Mouse (Mus musculus) thymus, postnatal 10 days (tissue): ENCODE results near the gene H2-DMa.

Source experiments
- DNase-seq, 2 experiments: peaks; one replicate each; pipeline ENCODE4 v3.0.0; 2021; ENCODE audit warnings: low spot score in 2 of 2

The H2-DMa gene

DNA sequence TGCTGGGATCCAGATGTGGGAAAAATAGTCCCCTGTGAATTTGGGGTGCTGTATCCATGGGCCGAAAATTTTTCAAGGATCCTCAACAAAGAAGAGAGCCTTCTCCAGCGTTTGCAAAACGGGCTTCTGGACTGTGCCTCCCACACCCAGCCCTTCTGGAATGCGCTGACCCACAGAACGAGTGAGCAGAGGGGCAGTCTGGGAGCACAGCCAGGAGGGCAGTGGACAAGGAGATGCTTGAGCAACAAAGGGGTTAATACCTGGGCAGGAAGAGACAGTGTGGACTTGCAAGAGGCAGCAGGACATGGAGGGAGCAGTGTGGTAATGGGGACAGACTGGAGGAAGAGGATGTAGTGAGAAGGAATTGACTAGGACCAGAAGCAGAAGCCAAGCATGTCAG lies 36.2 kb downstream of the H2-DMa start:
- no peak for DNase-seq

DNA sequence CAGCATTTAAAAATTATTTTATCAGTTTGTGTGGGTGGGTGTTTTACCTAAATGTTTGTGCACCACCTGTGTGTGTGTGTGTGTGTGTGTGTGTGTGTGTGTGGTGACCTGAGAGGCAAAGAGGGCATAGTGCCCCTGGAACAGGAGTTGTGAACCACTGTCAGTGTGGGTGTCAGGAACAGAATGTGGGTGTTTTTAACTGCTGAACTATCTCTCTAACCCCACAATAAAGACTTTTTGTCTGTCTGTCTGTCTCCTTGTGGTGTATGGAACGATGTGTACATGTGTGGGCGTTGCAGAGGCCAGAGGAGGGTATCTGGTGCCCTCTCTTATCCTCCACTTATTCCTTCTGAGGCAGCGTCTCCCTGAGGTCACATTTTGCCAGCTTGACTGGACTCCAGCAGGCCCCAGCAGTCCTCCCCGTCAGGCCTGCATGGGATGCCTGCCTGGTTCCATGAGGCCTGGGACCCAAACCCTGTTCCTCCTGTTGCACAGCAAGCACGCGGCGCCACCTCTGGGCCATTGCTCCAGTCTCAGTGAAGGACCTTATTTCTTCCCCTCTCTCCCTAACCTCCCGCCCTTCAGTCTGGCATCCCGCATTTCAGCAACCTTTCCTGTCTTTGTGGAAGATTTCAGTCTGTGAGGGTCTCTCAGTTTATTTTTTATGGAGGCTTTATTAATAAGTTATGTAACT lies 45.0 kb downstream of the H2-DMa start:
- peak in 1 of 2 experiments; percentile 58 for DNase-seq

GRCm38 (mm10) chr17:34165033-34165730 lies 45.8 kb downstream of the H2-DMa start:
- DNase-seq: no peak

GRCm38 (mm10) chr17:34169279-34169678 lies 49.9 kb downstream of the H2-DMa start:
- DNase-seq: peak; percentile 31 to 54

DNA sequence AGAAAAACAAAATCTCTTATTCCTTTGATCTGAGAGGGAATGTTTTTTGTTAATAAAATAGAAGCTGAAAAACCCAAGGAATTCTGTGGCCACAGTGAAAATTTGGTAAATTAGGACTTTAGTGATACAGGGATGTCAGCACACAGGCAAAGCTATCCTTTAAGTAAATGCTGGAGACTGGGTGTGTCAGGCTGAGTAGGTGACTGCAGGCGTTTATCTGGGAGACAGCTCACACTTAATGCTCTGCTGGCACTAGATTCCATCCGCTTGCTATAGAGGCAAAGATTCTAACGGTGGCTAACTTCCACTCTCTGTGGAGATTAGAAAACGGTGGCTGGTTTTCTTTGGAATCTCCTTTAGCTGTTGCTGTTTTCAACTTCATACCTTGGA lies 51.1 kb downstream of the H2-DMa start:
- no peak for DNase-seq

GRCm38 (mm10) chr17:34170877-34171498 lies 51.6 kb downstream of the H2-DMa start:
- peak; percentile 83 to 88 for DNase-seq

- DNase-seq: no peak
These were observed 53.2 kb downstream of the H2-DMa start for GRCm38 (mm10) chr17:34172528-34172927.

- no peak for DNase-seq
These were observed 54.7 kb downstream of the H2-DMa start for GRCm38 (mm10) chr17:34174075-34174474.

DNA sequence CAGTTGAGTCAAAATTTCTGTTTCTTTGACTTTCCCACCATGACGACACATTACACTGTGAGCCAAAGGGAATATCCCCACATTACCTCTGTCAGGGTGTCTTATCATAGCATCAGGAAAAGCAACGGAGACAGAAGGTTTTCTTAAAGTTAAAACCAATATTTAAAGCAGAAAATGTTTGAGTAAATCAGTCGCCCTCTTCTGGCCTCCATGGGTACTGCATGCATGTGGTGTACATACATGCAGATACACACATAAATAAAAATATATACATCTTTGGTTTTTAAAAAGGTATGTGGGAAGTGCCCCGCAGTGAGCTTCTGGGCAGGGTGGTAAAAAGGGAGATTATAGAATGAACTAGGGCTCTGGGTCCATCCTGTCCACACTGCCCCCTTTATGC lies 57.8 kb downstream of the H2-DMa start:
- DNase-seq: no peak

DNA sequence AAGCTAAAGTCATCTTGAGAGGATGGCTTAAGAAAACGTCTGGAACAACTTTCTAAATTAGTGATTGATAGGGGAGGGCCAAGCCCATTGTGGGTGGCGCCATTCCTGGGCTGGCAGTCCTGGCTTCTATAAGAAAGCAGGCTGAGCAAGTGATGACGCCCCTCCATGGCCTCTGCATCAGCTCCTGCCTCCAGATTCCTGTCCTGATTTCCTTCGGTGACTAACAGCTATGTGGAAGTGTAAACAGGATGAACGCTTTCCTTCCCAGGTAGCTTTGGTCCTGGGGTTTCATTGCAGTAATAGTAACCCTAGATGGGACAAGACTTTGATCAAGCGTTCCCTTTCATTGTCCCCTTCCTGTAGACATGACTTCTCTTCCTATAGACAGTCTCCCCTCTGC lies 59.7 kb downstream of the H2-DMa start:
- DNase-seq: no peak

GRCm38 (mm10) chr17:34179913-34180859 lies 60.8 kb downstream of the H2-DMa start:
- no peak for DNase-seq

- DNase-seq: no peak
These were observed 64.4 kb downstream of the H2-DMa start for GRCm38 (mm10) chr17:34183564-34184219.

- no peak for DNase-seq
These were observed 66.2 kb downstream of the H2-DMa start for GRCm38 (mm10) chr17:34185526-34185925.

- DNase-seq: no peak
These were observed 67.5 kb downstream of the H2-DMa start for GRCm38 (mm10) chr17:34186885-34187260.

DNA sequence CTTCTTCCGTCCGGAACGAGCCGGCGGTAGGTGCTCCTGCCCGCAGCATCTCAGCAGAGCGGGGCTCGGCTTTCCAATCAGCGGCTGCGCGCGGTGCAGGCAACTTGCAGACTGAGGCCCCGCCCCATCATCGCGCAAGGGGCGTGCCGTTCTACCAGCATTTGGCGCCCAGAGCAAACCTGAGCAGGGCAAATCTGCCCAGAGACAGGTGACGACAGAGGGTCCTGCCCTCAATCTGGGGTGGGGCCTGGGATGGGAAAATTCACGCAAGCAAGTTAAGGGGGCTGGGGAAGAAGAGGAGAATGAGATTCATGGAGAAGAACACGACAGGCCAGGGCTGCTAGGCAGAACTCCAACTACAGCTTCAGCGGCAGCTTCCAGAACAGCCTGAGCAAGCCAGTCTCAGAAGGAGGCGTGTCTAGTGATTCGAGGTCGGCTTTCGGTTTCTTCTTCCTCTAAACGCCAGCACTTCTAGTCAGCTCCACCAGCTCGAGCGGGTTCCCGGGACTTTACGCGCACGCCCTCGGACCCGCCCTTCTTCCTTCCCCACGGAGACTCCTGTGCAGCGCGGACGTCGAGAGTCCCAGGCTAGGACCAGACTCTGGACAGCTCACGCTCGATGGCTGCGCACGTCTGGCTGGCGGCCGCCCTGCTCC lies 68.0 kb downstream of the H2-DMa start, which contains the start of the genes Tap1 and Psmb9:
Tap1 (plus strand) TSS at position 293 of the 656 bp plus-strand sequence.
Psmb9 (minus strand) TSS at position 504 of the 656 bp plus-strand sequence.
- DNase-seq: peak; percentile 98 to 100

- no peak for DNase-seq
These were observed 68.7 kb downstream of the H2-DMa start for GRCm38 (mm10) chr17:34188010-34188409.
